Mouse (Mus musculus) cerebellum, adult 2 months (tissue): Measurements from ENCODE around the gene Dusp22.

Experiments used
- CTCF ChIP-seq: fragments of 200-500 bp; IDR thresholded peaks from 2 replicates; pipeline ENCODE4 v1.5.1; 2011; ENCODE audit warnings: low read depth, mild to moderate bottlenecking, control low read depth, low read length, moderate library complexity, borderline replicate concordance; ENCODE audit not compliant: insufficient read depth
- POLR2A ChIP-seq: fragments of 200-500 bp; IDR thresholded peaks from 2 replicates; pipeline ENCODE4 v1.6.1; 2011; ENCODE audit warnings: low read length, control low read depth, borderline replicate concordance; ENCODE audit not compliant: insufficient read depth

GRCm38 (mm10) chr13:30638378-30639115 lies 21.3 kb upstream of the Dusp22 start:
- no peak for TF ChIP-seq POLR2A
- TF ChIP-seq CTCF = no peak
